Mouse (Mus musculus) heart, embryonic 13.5 days (tissue): Measurements from ENCODE around the gene Gpr153. TPM values are rescaled to one million over a fixed set of nuclear protein-coding genes. Genes with fewer than 3 reads are reported as not detected.
A peak's percentile ranks its signal among the peaks of the same experiment; 100 is the strongest.

ENCODE experiments used
- ATAC-seq: fragments of 200-750 bp; cut with Nextera tagmentation; 2 replicates; pipeline ENCODE4 v1.8.0; 2017; ENCODE audit warnings: moderate TSS enrichment; ENCODE audit not compliant: insufficient number of reproducible peaks, low FRiP score, low TSS enrichment; ENCODE audit errors: extremely low read depth
- H3K27ac ChIP-seq: fragments of 300-500 bp; sonication (generic); replicated peaks from 2 replicates; pipeline ENCODE4 v1.5.1; 2015; ENCODE audit warnings: moderate library complexity, mild to moderate bottlenecking, inconsistent platforms
- H3K27me3 ChIP-seq: fragments of 300-500 bp; sonication (generic); replicated peaks from 2 replicates; pipeline ENCODE4 v1.6.1; 2015; ENCODE audit warnings: mild to moderate bottlenecking, inconsistent platforms
- H3K36me3 ChIP-seq: fragments of 300-500 bp; sonication (generic); 2 replicates; pipeline ENCODE4 v1.6.1; 2015; ENCODE audit warnings: mild to moderate bottlenecking, inconsistent platforms
- H3K4me1 ChIP-seq: fragments of 300-500 bp; sonication (generic); 2 replicates; pipeline ENCODE4 v1.6.1; 2015; ENCODE audit warnings: inconsistent platforms
- H3K4me2 ChIP-seq: fragments of 300-500 bp; sonication (generic); 2 replicates; pipeline ENCODE4 v1.6.1; 2015; ENCODE audit warnings: inconsistent platforms, mild to moderate bottlenecking, moderate library complexity
- H3K4me3 ChIP-seq: fragments of 300-500 bp; sonication (generic); 2 replicates; pipeline ENCODE4 v1.5.1; 2015; ENCODE audit warnings: moderate library complexity, mild to moderate bottlenecking, inconsistent platforms
- H3K9ac ChIP-seq: fragments of 300-500 bp; sonication (generic); 2 replicates; pipeline ENCODE4 v1.6.1; 2015; ENCODE audit warnings: inconsistent platforms, mild to moderate bottlenecking, moderate library complexity
- H3K9me3 ChIP-seq: fragments of 300-500 bp; sonication (generic); 2 replicates; pipeline ENCODE4 v1.6.1; 2016; ENCODE audit warnings: inconsistent platforms
- WGBS: fragments of 180-500 bp; shearing (Covaris S2); methylation state at CpG from one replicate; pipeline ENCODE4 v1.1.7; 2015; ENCODE audit warnings: mixed read lengths; 5-methylcytosine and 5-hydroxymethylcytosine counted together
- polyA plus RNA-seq: library from polyadenylated mRNA; unstranded; fragments of >200 nt; fragmentation: Nextera tagmentation; extraction: Ambion mirVana; gene quantifications from 2 replicates; pipeline ENCODE4 v1.2.1, GENCODE M21; 2015

Gene Gpr153
- polyA plus RNA-seq, 1 experiment from 2014 or later = 9.6 TPM

- Histone ChIP-seq H3K4me1 (peaks cover 56% of the 10 kb centered on the region), H3K36me3 (peaks cover 17% of the 10 kb centered on the region), H3K27ac (peak overlapping the region; percentile 92), H3K9me3 (no peaks in the 10 kb centered on the region), H3K4me3 (no peak overlapping the region), H3K27me3 (no peaks in the 10 kb centered on the region), H3K4me2 (peak overlapping the region; percentile 6; the same call in 1 of the 2 replicates), H3K9ac (peak overlapping the region; percentile 67; the same call in 1 of the 2 replicates)
- ATAC-seq = peak; percentile 33; the same call in 1 of the 2 replicates
- 51% methylated on average over 6 of the region's 6 CpGs for WGBS
These were observed 28.0 kb upstream of the Gpr153 start for GRCm38 (mm10) chr4:152246011-152246410.

GRCm38 (mm10) chr4:152247195-152247594 is 26.8 kb upstream of the Gpr153 start:
- no peak for ATAC-seq
- H3K4me3 ChIP-seq = no peak overlapping the region
- peak overlapping the region; percentile 92 for H3K27ac ChIP-seq
- peaks cover 8% of the 10 kb centered on the region; the same call in 1 of the 2 replicates for H3K36me3 ChIP-seq
- H3K4me1 ChIP-seq = peaks cover 57% of the 10 kb centered on the region
- H3K9ac ChIP-seq = peak overlapping the region; percentile 67
- no peak overlapping the region for H3K4me2 ChIP-seq
- H3K9me3 ChIP-seq = no peaks in the 10 kb centered on the region
- H3K27me3 ChIP-seq = no peaks in the 10 kb centered on the region
- 45% methylated on average over 3 of the region's 3 CpGs for WGBS

- Histone ChIP-seq H3K36me3 (peaks cover 13% of the 10 kb centered on the region), H3K27me3 (no peaks in the 10 kb centered on the region)
- ATAC-seq = no peak
These were observed 23.4 kb upstream of the Gpr153 start for GRCm38 (mm10) chr4:152250615-152251014.

GRCm38 (mm10) chr4:152253183-152253759 is 20.8 kb upstream of the Gpr153 start:
- no peak for ATAC-seq
- 59% methylated on average over 9 of the region's 9 CpGs for WGBS
- peaks cover 70% of the 10 kb centered on the region for H3K4me1 ChIP-seq

More at GRCm38 (mm10) chr4:152250615-152251014, 23.4 kb upstream of the Gpr153 start:
- Histone ChIP-seq H3K4me1 (peaks cover 69% of the 10 kb centered on the region), H3K4me3 (no peak overlapping the region), H3K9ac (no peak overlapping the region), H3K4me2 (no peak overlapping the region), H3K9me3 (no peaks in the 10 kb centered on the region), H3K27ac (no peak overlapping the region)
- WGBS = 83% methylated on average over 6 of the region's 6 CpGs

GRCm38 (mm10) chr4:152257070-152257469 is 17.0 kb upstream of the Gpr153 start:
- Histone ChIP-seq H3K9me3 (no peaks in the 10 kb centered on the region), H3K27me3 (no peaks in the 10 kb centered on the region), H3K36me3 (peaks cover 30% of the 10 kb centered on the region), H3K4me1 (peaks cover 97% of the 10 kb centered on the region), H3K27ac (peak overlapping the region; percentile 78), H3K4me2 (0 out of 2 replicates have a peak overlapping the region, but pooled peaks have one; percentile 2), H3K9ac (peak overlapping the region; percentile 53), H3K4me3 (no peak overlapping the region)
- ATAC-seq = no peak
- 14% methylated on average over 6 of the region's 6 CpGs for WGBS

More at GRCm38 (mm10) chr4:152253183-152253759, 20.8 kb upstream of the Gpr153 start:
- Histone ChIP-seq H3K4me3 (no peak overlapping the region), H3K36me3 (peaks cover 13% of the 10 kb centered on the region), H3K4me2 (no peak overlapping the region), H3K27ac (peak overlapping the region; percentile 75), H3K9me3 (no peaks in the 10 kb centered on the region), H3K27me3 (no peaks in the 10 kb centered on the region), H3K9ac (peak overlapping the region; percentile 54)

GRCm38 (mm10) chr4:152260451-152260850 is 13.6 kb upstream of the Gpr153 start:
- no peak overlapping the region for H3K4me2 ChIP-seq
- H3K4me3 ChIP-seq = no peak overlapping the region
- H3K36me3 ChIP-seq = peaks cover 21% of the 10 kb centered on the region
- 86% methylated on average over 8 of the region's 8 CpGs for WGBS
- H3K4me1 ChIP-seq = peaks cover 98% of the 10 kb centered on the region
- no peaks in the 10 kb centered on the region for H3K27me3 ChIP-seq
- ATAC-seq = no peak
- H3K9me3 ChIP-seq = no peaks in the 10 kb centered on the region
- no peak overlapping the region for H3K9ac ChIP-seq
- H3K27ac ChIP-seq = 0 out of 2 replicates have a peak overlapping the region, but pooled peaks have one; percentile 96

GRCm38 (mm10) chr4:152262187-152262586 is 11.8 kb upstream of the Gpr153 start:
- 26% methylated on average over 9 of the region's 9 CpGs for WGBS
- H3K9me3 ChIP-seq = no peaks in the 10 kb centered on the region
- H3K4me2 ChIP-seq = peak overlapping the region; percentile 56
- peaks cover 92% of the 10 kb centered on the region for H3K4me1 ChIP-seq
- peak overlapping the region; percentile 16; the same call in 1 of the 2 replicates for H3K4me3 ChIP-seq
- ATAC-seq = peak; percentile 33; the same call in 1 of the 2 replicates
- H3K27me3 ChIP-seq = no peaks in the 10 kb centered on the region
- H3K36me3 ChIP-seq = peaks cover 21% of the 10 kb centered on the region
- peak overlapping the region; percentile 96 for H3K27ac ChIP-seq
- H3K9ac ChIP-seq = peak overlapping the region; percentile 71

GRCm38 (mm10) chr4:152263089-152263488 is 10.9 kb upstream of the Gpr153 start:
- Histone ChIP-seq H3K4me1 (peaks cover 92% of the 10 kb centered on the region), H3K9ac (peak overlapping the region; percentile 71), H3K36me3 (peaks cover 26% of the 10 kb centered on the region), H3K27me3 (no peaks in the 10 kb centered on the region), H3K4me2 (no peak overlapping the region), H3K4me3 (no peak overlapping the region), H3K27ac (peak overlapping the region; percentile 96), H3K9me3 (no peaks in the 10 kb centered on the region)
- no peak for ATAC-seq
- WGBS = 35% methylated on average over 9 of the region's 9 CpGs

GRCm38 (mm10) chr4:152263512-152264176 is 10.4 kb upstream of the Gpr153 start:
- Histone ChIP-seq H3K4me2 (peak overlapping the region; percentile 42), H3K9me3 (no peaks in the 10 kb centered on the region), H3K36me3 (peaks cover 32% of the 10 kb centered on the region), H3K4me3 (no peak overlapping the region), H3K27me3 (no peaks in the 10 kb centered on the region), H3K4me1 (peaks cover 88% of the 10 kb centered on the region), H3K27ac (peak overlapping the region; percentile 96), H3K9ac (peak overlapping the region; percentile 71)
- WGBS = 32% methylated on average over 10 of the region's 10 CpGs
- no peak; the same call in 1 of the 2 replicates for ATAC-seq

GRCm38 (mm10) chr4:152264177-152264530 is 9.9 kb upstream of the Gpr153 start:
- H3K4me1 ChIP-seq = peaks cover 83% of the 10 kb centered on the region
- H3K27ac ChIP-seq = peak overlapping the region; percentile 96
- H3K9ac ChIP-seq = peak overlapping the region; percentile 71
- H3K9me3 ChIP-seq = no peaks in the 10 kb centered on the region
- no peak overlapping the region for H3K4me3 ChIP-seq
- peak overlapping the region; percentile 42 for H3K4me2 ChIP-seq
- H3K36me3 ChIP-seq = peaks cover 32% of the 10 kb centered on the region
- WGBS = 48% methylated on average over 4 of the region's 4 CpGs
- ATAC-seq = no peak
- no peaks in the 10 kb centered on the region for H3K27me3 ChIP-seq

- Histone ChIP-seq H3K9ac (peak overlapping the region; percentile 71; the same call in 1 of the 2 replicates), H3K4me3 (no peak overlapping the region), H3K36me3 (peaks cover 30% of the 10 kb centered on the region), H3K4me2 (no peak overlapping the region), H3K9me3 (no peaks in the 10 kb centered on the region), H3K27ac (peak overlapping the region; percentile 96), H3K4me1 (peaks cover 75% of the 10 kb centered on the region), H3K27me3 (no peaks in the 10 kb centered on the region)
- ATAC-seq = no peak
- WGBS = 84% methylated on average over 9 of the region's 9 CpGs
These were observed 9.0 kb upstream of the Gpr153 start for GRCm38 (mm10) chr4:152264867-152265568.
